Mouse (Mus musculus) megakaryocyte, embryonic 14.5 days (primary cell): ENCODE data around the gene Rapgef4. TPM values are rescaled to one million over a fixed set of nuclear protein-coding genes. Genes with fewer than 3 reads are reported as not detected.

Experiments used
- H3K27me3 ChIP-seq: replicated peaks from 2 replicates; pipeline ENCODE3; 2012; ENCODE audit warnings: inconsistent platforms
- H3K36me3 ChIP-seq: replicated peaks from 2 replicates; pipeline ENCODE3; 2012; ENCODE audit warnings: low read length, inconsistent platforms, mixed read lengths
- H3K4me1 ChIP-seq: 2 replicates; pipeline ENCODE4 v1.6.1; 2012; ENCODE audit warnings: inconsistent platforms
- H3K4me3 ChIP-seq: replicated peaks from 2 replicates; pipeline ENCODE3; 2012; ENCODE audit warnings: moderate library complexity, mild to moderate bottlenecking, inconsistent platforms
- H3K9me3 ChIP-seq: 2 replicates; pipeline ENCODE4 v1.6.1; 2012; ENCODE audit warnings: inconsistent platforms
- FLI1 ChIP-seq: IDR thresholded peaks from 2 replicates; pipeline ENCODE4 v1.6.1; 2012; ENCODE audit warnings: low read length, inconsistent platforms, mixed read lengths
- GATA1 ChIP-seq: IDR thresholded peaks from 3 replicates; pipeline ENCODE4 v1.6.1; 2012; ENCODE audit warnings: mixed read lengths, low read length, inconsistent platforms, borderline replicate concordance
- polyA plus RNA-seq: library from polyadenylated mRNA; stranded (reverse); fragments of >175 nt; gene quantifications from 2 replicates; pipeline ENCODE4 v1.2.3, GENCODE M21; 2012; ENCODE audit warnings: low replicate concordance; ENCODE audit not compliant: insufficient read depth

Rapgef4 gene
- polyA plus RNA-seq, 1 experiment: not detected

DNA sequence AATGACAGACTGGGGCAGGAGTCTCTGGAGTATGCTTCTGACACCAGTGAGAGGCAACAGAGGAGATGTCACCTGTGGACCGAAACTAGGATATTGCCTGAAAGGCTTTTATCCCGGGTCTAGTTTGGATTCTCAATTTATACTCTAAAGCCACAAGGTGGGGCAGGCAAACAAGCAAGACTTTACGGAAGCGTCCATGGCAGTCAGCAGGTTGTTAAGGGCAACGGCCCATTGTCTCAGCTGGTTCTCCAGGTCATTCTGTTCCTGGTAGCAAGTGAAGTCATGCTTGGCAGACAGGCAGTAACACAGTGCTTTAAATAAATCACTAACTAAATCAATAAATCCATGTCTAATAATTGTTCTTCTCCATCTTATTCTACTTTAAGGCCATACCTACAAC lies 24.6 kb upstream of the Rapgef4 start:
- H3K4me1 ChIP-seq: peaks cover 5% of the 10 kb centered on the region
- no peaks in the 10 kb centered on the region for H3K36me3 ChIP-seq
- H3K9me3 ChIP-seq: peaks cover 12% of the 10 kb centered on the region
- no peak for TF ChIP-seq FLI1
- TF ChIP-seq GATA1: no peak
- peaks cover 2% of the 10 kb centered on the region for H3K27me3 ChIP-seq
- H3K4me3 ChIP-seq: no peak overlapping the region

DNA sequence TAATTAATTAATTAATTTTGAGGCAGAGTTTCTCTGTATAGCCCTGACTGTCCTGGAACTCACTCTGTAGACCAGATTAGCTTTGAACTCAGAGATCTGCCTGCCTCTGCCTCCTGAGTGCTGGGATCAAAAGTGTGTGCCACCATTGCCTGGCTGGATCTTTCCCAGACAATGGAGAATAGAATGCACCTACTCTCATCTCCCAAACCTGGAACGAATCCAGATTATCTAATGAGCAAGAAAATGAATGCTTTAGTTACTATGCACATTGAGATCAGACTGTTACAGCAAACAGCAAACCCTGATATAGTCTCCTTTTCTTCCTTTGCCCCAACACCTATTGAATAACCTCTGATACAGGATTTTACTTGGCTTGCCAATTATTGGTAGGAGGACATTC lies 23.1 kb upstream of the Rapgef4 start:
- H3K27me3 ChIP-seq: peaks cover 2% of the 10 kb centered on the region
- no peak overlapping the region for H3K4me3 ChIP-seq
- peaks cover 13% of the 10 kb centered on the region for H3K9me3 ChIP-seq
- H3K36me3 ChIP-seq: no peaks in the 10 kb centered on the region
- no peak for TF ChIP-seq FLI1
- no peak for TF ChIP-seq GATA1
- H3K4me1 ChIP-seq: peaks cover 5% of the 10 kb centered on the region

DNA sequence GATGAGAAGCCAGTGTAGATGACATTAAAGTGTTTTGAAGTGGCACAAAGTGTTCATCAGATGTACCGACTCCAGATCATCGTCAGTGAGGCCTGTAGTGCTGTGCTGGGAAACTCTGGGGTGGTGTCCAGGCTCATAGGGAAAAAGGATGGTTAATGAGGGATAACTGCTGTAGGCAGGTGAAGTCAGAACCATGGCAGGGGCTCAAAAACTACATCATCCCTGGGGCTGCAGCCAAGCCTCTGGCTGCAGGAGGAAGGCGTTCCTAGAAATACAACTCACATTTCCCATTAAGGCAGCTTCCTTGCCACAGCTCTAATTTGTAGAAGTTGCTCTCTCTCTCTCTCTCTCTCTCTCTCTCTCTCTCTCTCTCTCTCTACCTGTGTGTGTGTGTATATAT lies 22.6 kb upstream of the Rapgef4 start:
- TF ChIP-seq FLI1: no peak
- no peak for TF ChIP-seq GATA1
- no peak overlapping the region for H3K4me3 ChIP-seq
- peaks cover 5% of the 10 kb centered on the region for H3K4me1 ChIP-seq
- no peaks in the 10 kb centered on the region for H3K36me3 ChIP-seq
- peaks cover 13% of the 10 kb centered on the region for H3K9me3 ChIP-seq
- peaks cover 2% of the 10 kb centered on the region for H3K27me3 ChIP-seq

DNA sequence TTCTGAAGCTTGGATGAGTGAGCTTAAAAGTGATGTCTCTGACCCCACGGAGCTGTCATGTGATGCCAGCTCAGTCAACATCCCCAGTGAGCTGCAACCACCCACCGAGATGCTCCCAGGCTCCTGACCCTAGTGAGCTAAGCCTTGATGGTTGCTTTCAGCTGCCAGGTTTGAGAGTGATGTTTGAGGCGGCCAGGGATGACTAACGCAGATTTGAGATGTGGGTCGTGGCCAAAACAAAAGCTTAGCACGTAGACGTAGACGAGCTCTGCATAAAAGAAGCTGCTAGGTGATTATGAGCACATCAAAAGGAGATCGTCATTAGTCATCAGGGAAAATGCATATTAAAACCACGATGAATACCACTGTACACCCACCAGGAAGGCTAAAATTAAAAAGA lies 16.8 kb upstream of the Rapgef4 start:
- Histone ChIP-seq H3K36me3 (no peaks in the 10 kb centered on the region), H3K4me1 (no peaks in the 10 kb centered on the region), H3K4me3 (no peak overlapping the region), H3K9me3 (peaks cover 10% of the 10 kb centered on the region), H3K27me3 (peaks cover 10% of the 10 kb centered on the region)
- TF ChIP-seq GATA1: no peak
- TF ChIP-seq FLI1: no peak

DNA sequence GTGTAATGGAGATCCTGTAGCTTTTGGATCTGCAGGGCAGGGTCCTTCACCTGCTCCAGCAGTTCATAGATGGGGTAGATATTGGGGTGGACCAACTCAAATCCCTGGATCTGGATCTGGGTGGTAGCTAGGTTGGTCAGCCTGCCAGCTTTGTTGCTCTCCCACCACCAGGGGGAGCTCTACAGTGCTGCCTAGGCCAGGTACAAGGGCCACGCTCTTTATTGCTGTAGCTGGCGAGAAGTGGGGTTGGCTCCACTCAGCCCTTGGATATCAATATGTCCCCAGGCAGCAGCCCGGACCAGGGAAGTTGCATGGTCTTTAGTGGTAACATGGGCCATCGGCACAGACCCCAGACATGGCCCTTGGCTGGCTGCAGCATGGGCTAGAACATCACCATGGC lies 15.6 kb upstream of the Rapgef4 start:
- no peaks in the 10 kb centered on the region for H3K4me1 ChIP-seq
- H3K36me3 ChIP-seq: no peaks in the 10 kb centered on the region
- TF ChIP-seq GATA1 (no peak), FLI1 (no peak)
- no peak overlapping the region for H3K4me3 ChIP-seq
- peaks cover 13% of the 10 kb centered on the region for H3K27me3 ChIP-seq
- H3K9me3 ChIP-seq: peaks cover 6% of the 10 kb centered on the region; the same call in 1 of the 2 replicates

DNA sequence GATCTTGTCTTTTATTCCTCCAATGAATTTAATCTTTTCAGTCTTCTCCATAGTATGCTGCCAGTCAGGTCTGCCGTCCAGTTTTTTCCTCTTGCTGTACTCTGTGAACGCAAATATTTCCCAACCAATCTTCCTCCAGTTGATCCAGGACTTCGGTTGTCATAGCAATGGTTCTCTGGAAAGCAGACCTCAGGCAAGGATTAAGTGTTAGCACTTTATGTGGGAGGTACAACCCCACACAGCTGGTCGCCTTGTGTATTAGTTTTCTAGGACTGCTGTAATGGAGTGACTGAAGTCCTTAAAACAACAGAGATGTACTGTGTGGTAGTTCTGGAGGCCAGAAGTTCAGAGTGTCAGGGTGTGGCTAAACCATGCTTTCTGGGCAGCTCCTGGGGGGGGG lies 14.3 kb upstream of the Rapgef4 start:
- peaks cover 19% of the 10 kb centered on the region for H3K27me3 ChIP-seq
- H3K36me3 ChIP-seq: no peaks in the 10 kb centered on the region
- no peaks in the 10 kb centered on the region for H3K9me3 ChIP-seq
- TF ChIP-seq GATA1: no peak
- TF ChIP-seq FLI1: no peak
- H3K4me3 ChIP-seq: no peak overlapping the region
- no peaks in the 10 kb centered on the region for H3K4me1 ChIP-seq

DNA sequence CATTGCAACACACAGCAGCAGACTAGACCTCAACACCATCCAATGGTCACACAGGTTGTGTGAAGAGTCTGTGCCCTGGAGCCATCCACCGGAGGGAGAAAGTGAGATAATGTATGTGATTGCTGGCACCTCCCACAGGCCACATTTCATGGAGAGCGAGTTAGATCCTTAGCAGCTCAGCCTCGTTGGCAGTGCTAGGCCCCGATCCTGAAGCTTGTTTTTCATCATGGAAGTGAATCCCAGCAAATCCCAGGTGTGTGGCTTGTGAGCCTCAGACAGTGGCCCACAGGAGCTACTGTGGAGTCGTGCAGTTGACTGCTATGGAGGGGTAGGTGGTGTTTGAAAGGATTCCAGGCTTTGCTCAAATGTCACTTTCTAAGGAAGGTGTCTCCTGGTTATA lies 13.2 kb upstream of the Rapgef4 start:
- H3K4me1 ChIP-seq: no peaks in the 10 kb centered on the region
- H3K9me3 ChIP-seq: no peaks in the 10 kb centered on the region
- no peaks in the 10 kb centered on the region for H3K36me3 ChIP-seq
- peaks cover 23% of the 10 kb centered on the region for H3K27me3 ChIP-seq
- H3K4me3 ChIP-seq: no peak overlapping the region
- TF ChIP-seq GATA1: no peak
- TF ChIP-seq FLI1: no peak

DNA sequence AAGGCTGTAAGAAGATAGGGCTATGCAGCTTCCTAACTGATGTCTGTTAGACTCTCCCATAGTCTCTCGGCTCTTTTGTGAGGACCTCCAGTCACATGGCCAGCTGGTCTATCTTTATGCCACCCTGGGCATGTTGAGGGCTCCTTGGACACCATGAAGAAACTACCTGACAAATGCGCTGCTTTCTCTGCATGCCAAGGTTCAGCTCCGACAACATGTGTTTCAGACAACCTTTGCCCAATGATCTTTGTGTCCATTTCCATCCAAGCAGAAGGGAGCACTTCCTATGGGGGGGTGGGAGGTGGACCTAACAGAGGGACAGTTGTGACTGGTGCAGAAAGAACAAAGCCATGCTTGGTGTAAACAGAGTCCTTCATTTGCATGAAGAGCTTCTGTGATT lies 7.4 kb upstream of the Rapgef4 start:
- no peak for TF ChIP-seq GATA1
- TF ChIP-seq FLI1: no peak
- peaks cover 10% of the 10 kb centered on the region; the same call in 1 of the 2 replicates for H3K9me3 ChIP-seq
- no peaks in the 10 kb centered on the region for H3K36me3 ChIP-seq
- H3K4me1 ChIP-seq: peaks cover 5% of the 10 kb centered on the region; the same call in 1 of the 2 replicates
- H3K4me3 ChIP-seq: no peak overlapping the region
- peaks cover 22% of the 10 kb centered on the region for H3K27me3 ChIP-seq

DNA sequence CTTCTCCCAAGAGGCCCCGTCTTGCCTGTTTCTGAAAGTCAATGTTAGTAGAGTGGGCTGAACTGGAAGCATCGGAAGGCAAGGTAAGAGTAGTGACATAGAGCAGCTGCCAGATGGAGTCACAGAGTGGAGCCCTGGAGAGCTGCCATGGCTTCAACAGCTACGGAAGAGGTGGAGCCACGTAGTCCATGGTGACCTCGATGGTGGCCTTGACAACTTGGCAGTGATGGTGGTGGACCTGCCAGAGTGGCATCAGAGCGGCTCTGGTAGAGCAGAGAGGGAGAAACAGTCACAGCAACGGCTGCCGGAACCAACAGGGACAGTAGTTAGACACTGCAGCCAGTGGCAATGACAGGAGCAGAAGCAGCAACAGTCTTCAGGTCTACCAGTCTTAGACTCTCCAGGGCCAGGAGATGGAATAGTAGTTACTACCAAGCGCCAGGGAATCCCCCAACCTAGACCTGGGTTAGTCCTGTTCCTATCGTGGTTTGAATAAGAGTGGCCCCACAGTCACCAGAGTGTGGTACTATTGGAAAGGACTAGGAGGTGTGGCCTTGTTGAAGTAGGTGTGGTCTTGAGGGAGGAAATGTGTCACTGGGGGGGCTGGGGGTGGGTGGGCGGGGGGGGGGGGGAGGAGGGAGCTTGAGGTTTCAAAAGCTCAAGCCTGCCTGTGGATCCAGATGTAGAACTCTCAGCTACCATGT lies 6.7 kb upstream of the Rapgef4 start:
- H3K36me3 ChIP-seq: no peaks in the 10 kb centered on the region
- peaks cover 21% of the 10 kb centered on the region for H3K27me3 ChIP-seq
- no peak for TF ChIP-seq FLI1
- TF ChIP-seq GATA1: no peak
- H3K4me3 ChIP-seq: no peak overlapping the region
- peaks cover 5% of the 10 kb centered on the region; the same call in 1 of the 2 replicates for H3K4me1 ChIP-seq
- H3K9me3 ChIP-seq: peaks cover 10% of the 10 kb centered on the region; the same call in 1 of the 2 replicates

DNA sequence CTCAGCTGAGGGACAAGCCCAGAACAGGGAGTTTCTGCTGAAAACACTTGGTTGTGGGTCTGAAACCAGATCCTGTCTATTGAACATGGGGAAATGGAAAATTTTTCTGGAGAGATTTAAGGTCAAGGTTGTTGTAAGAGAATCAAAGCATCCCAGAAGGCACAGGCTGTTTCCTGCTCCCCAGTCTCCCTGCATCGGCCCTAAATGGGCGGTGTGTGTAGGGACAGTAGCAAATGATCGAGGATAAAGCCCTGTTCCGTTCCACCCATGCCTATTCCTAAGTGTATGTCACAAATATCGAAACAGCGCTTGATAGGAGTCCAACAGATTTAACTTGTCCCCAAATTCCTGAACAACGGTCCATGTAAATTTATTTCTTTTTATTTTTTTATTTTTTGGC lies 1.1 kb upstream of the Rapgef4 start:
- H3K4me3 ChIP-seq: no peak overlapping the region
- no peak for TF ChIP-seq GATA1
- peaks cover 7% of the 10 kb centered on the region for H3K4me1 ChIP-seq
- no peaks in the 10 kb centered on the region for H3K36me3 ChIP-seq
- H3K9me3 ChIP-seq: peaks cover 10% of the 10 kb centered on the region; the same call in 1 of the 2 replicates
- H3K27me3 ChIP-seq: peaks cover 49% of the 10 kb centered on the region
